Mouse (Mus musculus) limb, embryonic 13.5 days (tissue): ENCODE measurements around the gene Tut7. TPM values are rescaled to one million over a fixed set of nuclear protein-coding genes. Genes with fewer than 3 reads are reported as not detected.

Experiments
- ATAC-seq: fragments of 200-750 bp; cut with Nextera tagmentation; 2 replicates; pipeline ENCODE4 v1.8.0; 2017; ENCODE audit warnings: low read depth, moderate number of reproducible peaks, moderate TSS enrichment; ENCODE audit not compliant: low FRiP score
- H3K27ac ChIP-seq: fragments of 300-500 bp; sonication (generic); 2 replicates; pipeline ENCODE4 v1.5.1; 2015; ENCODE audit warnings: inconsistent platforms, mild to moderate bottlenecking, moderate library complexity
- H3K27me3 ChIP-seq: fragments of 300-500 bp; sonication (generic); 2 replicates; pipeline ENCODE4 v1.6.1; 2015; ENCODE audit warnings: mild to moderate bottlenecking, inconsistent platforms
- H3K36me3 ChIP-seq: fragments of 300-500 bp; sonication (generic); 2 replicates; pipeline ENCODE4 v1.6.1; 2015; ENCODE audit warnings: inconsistent platforms, mild to moderate bottlenecking, moderate library complexity
- H3K4me1 ChIP-seq: fragments of 300-500 bp; sonication (generic); 2 replicates; pipeline ENCODE4 v1.6.1; 2015; ENCODE audit warnings: inconsistent platforms
- H3K4me2 ChIP-seq: fragments of 300-500 bp; sonication (generic); replicated peaks from 2 replicates; pipeline ENCODE4 v1.6.1; 2015; ENCODE audit warnings: inconsistent platforms, mild to moderate bottlenecking, moderate library complexity
- H3K4me3 ChIP-seq: fragments of 300-500 bp; sonication (generic); 2 replicates; pipeline ENCODE4 v1.5.1; 2015; ENCODE audit warnings: moderate library complexity, mild to moderate bottlenecking, inconsistent platforms
- H3K9ac ChIP-seq: fragments of 300-500 bp; sonication (generic); 2 replicates; pipeline ENCODE4 v1.6.1; 2015; ENCODE audit warnings: mild to moderate bottlenecking, inconsistent platforms
- H3K9me3 ChIP-seq: fragments of 300-500 bp; sonication (generic); 2 replicates; pipeline ENCODE4 v1.6.1; 2016; ENCODE audit warnings: inconsistent platforms
- WGBS: fragments of 180-500 bp; shearing (Covaris S2); methylation state at CpG from one replicate; pipeline ENCODE4 v1.1.7; 2015; 5-methylcytosine and 5-hydroxymethylcytosine counted together
- polyA plus RNA-seq: library from polyadenylated mRNA; unstranded; fragments of >200 nt; fragmentation: Nextera tagmentation; extraction: Ambion mirVana; gene quantifications from 2 replicates; pipeline ENCODE4 v1.2.1, GENCODE M21; 2015

Gene Tut7
- polyA plus RNA-seq, result 56.4 and 57.4 TPM in 2 replicates

DNA sequence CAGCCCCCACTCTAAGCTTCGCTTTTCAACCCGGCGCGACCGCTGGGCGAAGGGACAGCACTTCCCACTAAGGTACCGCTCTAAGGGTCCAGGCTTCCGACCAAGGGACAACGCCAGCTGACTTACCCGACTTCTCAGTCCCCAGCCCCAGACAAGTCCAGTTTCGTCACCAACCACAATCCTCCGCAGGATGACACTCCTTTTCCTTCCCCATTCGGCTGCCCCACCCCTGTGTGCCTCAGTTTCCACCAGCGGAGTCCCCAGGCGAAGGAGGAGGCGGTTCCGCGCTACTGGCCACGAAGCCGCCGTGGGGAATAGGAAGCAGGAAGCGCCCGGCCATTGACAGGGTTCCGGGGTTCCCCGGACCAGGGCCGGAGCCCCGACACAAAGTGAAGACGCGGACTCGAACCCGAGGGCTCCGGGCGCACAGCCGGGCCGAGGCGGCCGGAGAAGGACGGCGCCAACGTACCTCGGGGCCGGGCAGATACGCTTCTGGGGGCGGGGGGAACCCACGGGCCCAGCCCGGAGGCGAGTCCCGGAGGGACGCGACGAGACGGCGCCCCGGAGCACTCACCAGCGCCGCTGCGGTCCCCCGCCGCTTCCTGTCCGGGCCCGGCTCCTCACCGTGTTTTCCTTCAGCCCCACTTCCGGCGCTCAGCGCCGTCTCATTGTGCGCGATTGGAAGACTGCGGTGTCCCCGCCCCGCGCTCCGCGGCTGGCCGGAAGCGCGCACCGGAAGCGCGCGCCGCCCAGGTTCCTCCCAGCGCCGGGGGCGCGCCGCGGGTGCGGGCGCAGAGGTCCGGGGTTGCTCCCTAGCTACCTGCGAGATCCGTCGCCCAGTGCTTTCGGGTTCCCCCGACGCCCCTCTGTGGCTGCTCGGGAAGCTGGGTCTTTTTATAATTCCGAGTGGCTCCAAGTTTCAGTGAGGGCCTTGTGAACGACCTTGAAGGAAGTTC, at the start of gene Tut7:
Gene Tut7 (minus strand): TSS at position 641 of the 956 bp plus-strand sequence.
- Histone ChIP-seq H3K9ac (peak within 1 kb of the TSS; percentile 92), H3K9me3 (no peaks in the 10 kb centered on the region), H3K27me3 (no peaks in the 10 kb centered on the region), H3K4me2 (peak within 1 kb of the TSS; percentile 76), H3K36me3 (peaks cover 18% of the 10 kb centered on the region), H3K27ac (peak within 1 kb of the TSS; percentile 93), H3K4me1 (peaks cover 39% of the 10 kb centered on the region), H3K4me3 (peak within 1 kb of the TSS; percentile 95)
- peak; percentile 96 for ATAC-seq
- WGBS, result under 1% methylated on average over 90 of the region's 100 CpGs

DNA sequence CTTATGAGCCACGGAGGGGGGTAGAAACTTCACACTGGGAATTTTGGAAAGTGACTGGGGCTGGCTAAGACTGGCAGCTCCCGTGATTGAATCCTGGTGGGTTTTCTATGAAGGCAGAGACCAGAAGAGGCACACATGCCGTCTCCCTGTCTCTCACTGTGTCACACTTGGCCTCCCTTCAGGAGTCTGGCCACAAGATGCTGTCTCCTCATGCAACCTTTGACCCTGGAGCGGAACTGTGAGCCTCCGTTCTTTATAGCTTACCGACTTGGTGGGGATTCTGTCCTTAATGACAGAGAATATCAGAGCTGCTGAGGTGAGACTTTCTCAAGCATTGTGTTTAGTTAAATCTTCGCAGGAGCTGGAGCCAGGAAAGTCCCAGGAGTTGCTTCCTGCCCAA, 49.5 kb upstream of the Tut7 start:
- Histone ChIP-seq H3K9ac (no peak overlapping the region), H3K36me3 (no peaks in the 10 kb centered on the region), H3K27me3 (no peaks in the 10 kb centered on the region), H3K4me2 (no peak overlapping the region), H3K4me3 (no peak overlapping the region), H3K27ac (0 out of 2 replicates have a peak overlapping the region, but pooled peaks have one; percentile 1), H3K4me1 (peaks cover 34% of the 10 kb centered on the region), H3K9me3 (no peaks in the 10 kb centered on the region)
- ATAC-seq, result no peak
- WGBS, result 52% methylated on average over 7 of the region's 7 CpGs

- ATAC-seq, result no peak
- H3K36me3 ChIP-seq, result no peaks in the 10 kb centered on the region
- no peaks in the 10 kb centered on the region for H3K9me3 ChIP-seq
- 88% methylated on average over 5 of the region's 5 CpGs for WGBS
- no peak overlapping the region for H3K4me2 ChIP-seq
- no peak overlapping the region for H3K9ac ChIP-seq
- peaks cover 22% of the 10 kb centered on the region for H3K4me1 ChIP-seq
- H3K27ac ChIP-seq, result no peak overlapping the region
- H3K4me3 ChIP-seq, result no peak overlapping the region
- no peaks in the 10 kb centered on the region for H3K27me3 ChIP-seq
These were observed 47.1 kb upstream of the Tut7 start for GRCm38 (mm10) chr13:59870004-59870403.

- H3K27ac ChIP-seq, result no peak overlapping the region
- no peak overlapping the region for H3K9ac ChIP-seq
- no peaks in the 10 kb centered on the region for H3K27me3 ChIP-seq
- no peak overlapping the region for H3K4me2 ChIP-seq
- peaks cover 7% of the 10 kb centered on the region for H3K4me1 ChIP-seq
- ATAC-seq, result no peak
- H3K9me3 ChIP-seq, result no peaks in the 10 kb centered on the region; the same call in 1 of the 2 replicates
- no peaks in the 10 kb centered on the region for H3K36me3 ChIP-seq
- 74% methylated on average over 9 of the region's 9 CpGs for WGBS
- H3K4me3 ChIP-seq, result no peak overlapping the region
These were observed 45.2 kb upstream of the Tut7 start for GRCm38 (mm10) chr13:59868011-59868649.

DNA sequence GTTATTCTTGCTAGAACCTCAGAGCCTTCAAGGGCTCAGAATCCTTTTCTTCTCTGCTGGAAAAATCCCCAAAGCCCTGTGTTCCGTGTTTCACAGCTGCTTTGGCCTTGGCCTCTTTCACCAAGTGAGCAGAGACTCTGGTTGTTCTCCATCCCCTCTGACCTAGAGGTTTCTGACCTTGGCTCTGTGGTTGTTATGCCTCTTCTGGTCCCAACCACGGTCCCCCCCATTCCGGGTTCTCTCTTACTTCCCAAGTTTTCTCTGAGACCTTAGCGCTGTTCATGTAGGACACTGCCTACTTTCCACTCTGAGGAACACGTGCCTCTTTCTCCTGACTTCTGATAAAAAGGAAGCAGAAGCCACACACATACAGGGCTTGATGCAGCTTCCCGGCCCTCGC, 44.2 kb upstream of the Tut7 start:
- no peak for ATAC-seq
- Histone ChIP-seq H3K27me3 (no peaks in the 10 kb centered on the region), H3K36me3 (no peaks in the 10 kb centered on the region), H3K27ac (no peak overlapping the region), H3K9me3 (no peaks in the 10 kb centered on the region; the same call in 1 of the 2 replicates), H3K9ac (no peak overlapping the region), H3K4me2 (no peak overlapping the region), H3K4me1 (no peaks in the 10 kb centered on the region), H3K4me3 (no peak overlapping the region)
- WGBS, result 83% methylated on average over 7 of the region's 7 CpGs

DNA sequence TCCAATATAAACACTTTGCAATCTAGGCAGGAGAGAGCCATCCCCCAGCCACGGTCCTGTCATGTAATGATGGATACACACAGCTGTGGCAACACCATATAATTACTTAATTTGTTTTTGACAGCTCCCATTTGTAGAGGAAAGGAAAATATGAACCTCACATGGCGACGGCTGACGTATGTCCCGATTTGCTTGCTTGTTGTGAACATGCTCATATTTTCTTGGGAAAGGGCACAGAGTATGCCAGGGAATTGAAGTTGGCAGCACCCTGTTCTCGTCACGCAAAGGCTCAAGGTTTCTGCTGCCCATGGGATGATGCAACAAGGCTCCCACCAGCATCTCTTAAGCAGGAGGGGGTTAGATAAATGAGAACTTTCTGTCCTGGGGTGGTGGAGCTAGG, 36.6 kb upstream of the Tut7 start:
- Histone ChIP-seq H3K4me2 (no peak overlapping the region), H3K9ac (no peak overlapping the region), H3K36me3 (no peaks in the 10 kb centered on the region), H3K4me1 (0 out of 2 replicates have a peak, but pooled peaks cover 4% of the 10 kb centered on the region), H3K27me3 (0 out of 2 replicates have a peak, but pooled peaks cover 5% of the 10 kb centered on the region), H3K27ac (no peak overlapping the region), H3K9me3 (peaks cover 9% of the 10 kb centered on the region; the same call in 1 of the 2 replicates), H3K4me3 (no peak overlapping the region)
- 67% methylated on average over 7 of the region's 7 CpGs for WGBS
- ATAC-seq, result peak; percentile 57; the same call in 1 of the 2 replicates

DNA sequence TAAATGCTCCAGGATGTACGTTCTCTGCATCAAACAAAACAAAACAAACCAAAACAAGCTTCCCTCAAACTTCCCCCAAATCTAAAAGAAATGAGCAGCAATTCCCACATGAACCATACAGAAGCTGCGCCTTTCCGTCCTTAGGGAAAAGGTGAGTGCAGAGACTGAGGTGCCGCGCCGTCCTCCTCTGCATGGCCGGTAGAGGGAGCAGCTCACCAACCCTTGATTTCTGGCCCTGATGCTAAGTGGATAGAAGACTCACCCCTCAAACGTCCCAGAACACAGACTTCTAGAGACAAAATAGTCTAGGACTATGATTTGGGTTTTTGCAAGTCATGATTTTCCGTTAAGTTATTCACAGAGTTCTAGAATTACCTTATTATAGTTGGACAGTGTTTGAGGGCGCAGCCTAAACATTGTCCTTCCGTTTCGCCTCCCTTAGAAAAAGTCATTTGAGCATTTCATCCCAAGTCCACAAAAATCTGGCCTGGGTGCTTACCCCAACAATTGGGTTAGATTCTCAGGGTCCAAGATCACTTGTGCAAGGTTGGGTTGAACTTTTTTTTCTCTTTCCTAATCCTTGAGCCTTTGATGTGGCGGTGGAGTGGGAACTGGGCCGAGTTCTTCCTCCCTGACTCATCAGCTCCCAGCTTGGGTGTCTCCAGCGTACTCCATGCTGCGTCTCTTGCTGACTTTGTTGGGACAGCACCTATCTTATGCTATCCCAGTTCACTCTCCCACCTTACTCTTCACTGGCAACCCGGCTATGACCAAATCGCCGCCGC, 33.5 kb upstream of the Tut7 start:
- Histone ChIP-seq H3K27me3 (0 out of 2 replicates have a peak, but pooled peaks cover 5% of the 10 kb centered on the region), H3K27ac (peak overlapping the region; percentile 22; the same call in 1 of the 2 replicates), H3K9ac (no peak overlapping the region), H3K36me3 (no peaks in the 10 kb centered on the region), H3K9me3 (peaks cover 9% of the 10 kb centered on the region; the same call in 1 of the 2 replicates), H3K4me1 (0 out of 2 replicates have a peak, but pooled peaks cover 8% of the 10 kb centered on the region), H3K4me3 (no peak overlapping the region), H3K4me2 (no peak overlapping the region)
- no peak for ATAC-seq
- WGBS, result 55% methylated on average over 20 of the region's 20 CpGs

GRCm38 (mm10) chr13:59853471-59853870, 30.5 kb upstream of the Tut7 start:
- no peak for ATAC-seq
- Histone ChIP-seq H3K27me3 (0 out of 2 replicates have a peak, but pooled peaks cover 5% of the 10 kb centered on the region), H3K9ac (no peak overlapping the region), H3K36me3 (no peaks in the 10 kb centered on the region), H3K27ac (no peak overlapping the region; the same call in 1 of the 2 replicates), H3K4me2 (no peak overlapping the region), H3K4me3 (no peak overlapping the region), H3K9me3 (peaks cover 9% of the 10 kb centered on the region; the same call in 1 of the 2 replicates), H3K4me1 (peaks cover 20% of the 10 kb centered on the region; the same call in 1 of the 2 replicates)
- 82% methylated on average over 9 of the region's 9 CpGs for WGBS

GRCm38 (mm10) chr13:59850373-59850772, 27.4 kb upstream of the Tut7 start:
- H3K4me2 ChIP-seq, result no peak overlapping the region
- no peaks in the 10 kb centered on the region for H3K36me3 ChIP-seq
- ATAC-seq, result no peak
- no peaks in the 10 kb centered on the region for H3K9me3 ChIP-seq
- WGBS, result 72% methylated on average over 10 of the region's 10 CpGs
- peak overlapping the region; percentile 48; the same call in 1 of the 2 replicates for H3K27ac ChIP-seq
- H3K4me1 ChIP-seq, result peaks cover 16% of the 10 kb centered on the region; the same call in 1 of the 2 replicates
- H3K27me3 ChIP-seq, result 0 out of 2 replicates have a peak, but pooled peaks cover 2% of the 10 kb centered on the region
- H3K9ac ChIP-seq, result no peak overlapping the region
- H3K4me3 ChIP-seq, result no peak overlapping the region

DNA sequence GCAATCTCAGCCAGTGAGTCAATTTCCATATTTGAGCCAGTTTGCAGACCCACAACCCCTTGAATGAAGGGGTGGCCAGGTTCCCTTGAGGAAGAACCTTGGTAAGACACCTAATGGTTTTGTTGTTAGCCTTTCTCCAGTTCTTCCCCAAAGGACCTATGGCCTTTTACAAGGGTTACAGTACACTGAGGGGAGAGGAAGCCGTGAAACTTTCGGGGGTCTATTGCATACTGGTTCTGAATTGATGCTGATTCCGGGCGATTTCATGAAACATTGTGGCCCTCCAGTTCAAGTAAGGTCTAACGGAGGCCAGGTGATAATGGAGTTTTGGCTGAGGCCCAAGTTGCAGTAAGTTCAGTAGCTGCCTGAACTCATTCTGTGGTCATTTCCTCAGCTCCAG, 21.7 kb upstream of the Tut7 start:
- Histone ChIP-seq H3K36me3 (no peaks in the 10 kb centered on the region), H3K4me2 (no peak overlapping the region), H3K27me3 (no peaks in the 10 kb centered on the region), H3K9me3 (no peaks in the 10 kb centered on the region), H3K4me3 (no peak overlapping the region), H3K27ac (no peak overlapping the region), H3K9ac (no peak overlapping the region), H3K4me1 (peaks cover 12% of the 10 kb centered on the region)
- WGBS, result 85% methylated on average over 5 of the region's 5 CpGs
- ATAC-seq, result no peak

DNA sequence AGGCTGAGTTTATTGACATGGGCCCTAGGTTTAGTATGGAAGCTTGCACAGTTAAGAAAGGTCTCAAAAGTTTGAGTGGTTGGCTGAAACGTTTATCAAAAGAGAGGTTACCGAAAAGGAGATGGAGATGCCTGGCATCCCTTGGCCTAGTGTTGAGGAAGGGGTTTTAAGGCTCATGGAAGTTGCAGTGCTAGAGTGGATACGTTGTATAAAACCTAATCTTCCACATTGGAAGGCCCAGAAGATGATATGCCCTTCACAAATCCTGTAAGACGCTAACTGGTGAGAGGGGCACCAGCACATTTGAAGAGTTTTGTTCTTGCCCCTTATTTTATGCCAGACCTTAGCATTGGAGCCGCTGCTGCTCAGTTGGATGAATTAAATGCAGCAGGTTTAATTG, 21.0 kb upstream of the Tut7 start:
- no peak overlapping the region for H3K9ac ChIP-seq
- H3K4me2 ChIP-seq, result no peak overlapping the region
- no peaks in the 10 kb centered on the region for H3K27me3 ChIP-seq
- 78% methylated on average over 5 of the region's 5 CpGs for WGBS
- ATAC-seq, result no peak
- H3K36me3 ChIP-seq, result no peaks in the 10 kb centered on the region
- H3K4me3 ChIP-seq, result no peak overlapping the region
- H3K9me3 ChIP-seq, result no peaks in the 10 kb centered on the region
- no peak overlapping the region for H3K27ac ChIP-seq
- peaks cover 5% of the 10 kb centered on the region; the same call in 1 of the 2 replicates for H3K4me1 ChIP-seq
